Mouse (Mus musculus): ENCODE data around the gene Ikzf3.

DNA sequence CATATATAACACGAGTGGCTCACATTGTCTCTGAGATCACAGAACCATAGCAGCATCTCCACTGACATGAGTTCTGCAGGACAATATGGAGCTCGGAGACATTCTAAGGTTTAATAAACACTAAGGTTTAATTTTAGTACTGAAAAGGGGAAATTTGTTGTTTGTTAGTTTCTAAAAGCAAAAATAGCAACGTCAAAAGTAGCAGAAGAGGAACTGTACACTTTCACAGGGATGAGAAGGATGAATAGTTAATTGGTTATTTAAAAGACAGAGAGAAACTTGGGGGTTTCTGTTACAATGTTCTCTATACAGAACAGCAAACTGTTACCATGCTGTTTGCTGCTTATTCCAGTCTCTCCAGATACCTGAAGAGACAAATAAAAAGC is 1.5 kb upstream of the Ikzf3 start:
- TF ChIP-seq TCF12 (IDR thresholded peaks at IDR 0.05; ENCODE audit: insufficient read depth, poor library complexity, severe bottlenecking) (no peak), SRF (IDR thresholded peaks at IDR 0.05; ENCODE audit: control insufficient read depth, insufficient read length, low read depth) (no peak), POLR2A (IDR thresholded peaks at IDR 0.05; ENCODE audit: insufficient read length, low read depth) (no peak), CEBPB (IDR thresholded peaks at IDR 0.05; ENCODE audit: insufficient read depth, poor library complexity, severe bottlenecking) (no peak), USF1 (IDR thresholded peaks at IDR 0.05; ENCODE audit: low read depth) (no peak), MAX (IDR thresholded peaks at IDR 0.05; ENCODE audit: low read depth) (no peak), E2F4 (IDR thresholded peaks at IDR 0.05; ENCODE audit: insufficient read depth) (no peak), TCF3 (IDR thresholded peaks at IDR 0.05; ENCODE audit: insufficient read length, low read depth) (no peak), MYOD1 (IDR thresholded peaks at IDR 0.05; ENCODE audit: control insufficient read depth in 1 of 3, insufficient read length in 2 of 3, low read depth in 2 of 3) (no peak)
